Mouse (Mus musculus): ENCODE results near the gene Creb3l2.
"Not testable (repeated sequence)": the region's sequence is repeated elsewhere in the genome, so short reads cannot be mapped to it uniquely, and the experiment has no call there.

The Creb3l2 gene

DNA sequence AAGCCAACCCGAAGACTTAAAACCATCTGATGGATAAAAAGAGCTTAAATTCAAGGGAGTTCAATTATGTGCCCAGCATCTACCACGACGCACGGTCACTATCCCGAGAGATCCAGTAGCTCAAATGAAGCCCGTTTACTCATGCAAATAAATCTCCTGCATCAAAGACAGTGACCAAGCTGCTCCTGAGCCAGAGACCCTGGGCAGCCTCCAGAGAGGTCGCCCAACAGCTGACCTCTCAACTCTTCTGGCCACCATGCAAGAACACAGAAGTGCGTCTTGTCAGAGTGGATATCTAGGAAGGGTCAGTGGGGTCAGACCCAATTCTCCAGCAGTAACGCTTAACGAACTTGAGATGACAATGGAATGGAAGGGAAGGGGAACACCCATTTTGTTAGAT lies 35.9 kb downstream of the Creb3l2 start:
- no peak for DNase-seq

DNA sequence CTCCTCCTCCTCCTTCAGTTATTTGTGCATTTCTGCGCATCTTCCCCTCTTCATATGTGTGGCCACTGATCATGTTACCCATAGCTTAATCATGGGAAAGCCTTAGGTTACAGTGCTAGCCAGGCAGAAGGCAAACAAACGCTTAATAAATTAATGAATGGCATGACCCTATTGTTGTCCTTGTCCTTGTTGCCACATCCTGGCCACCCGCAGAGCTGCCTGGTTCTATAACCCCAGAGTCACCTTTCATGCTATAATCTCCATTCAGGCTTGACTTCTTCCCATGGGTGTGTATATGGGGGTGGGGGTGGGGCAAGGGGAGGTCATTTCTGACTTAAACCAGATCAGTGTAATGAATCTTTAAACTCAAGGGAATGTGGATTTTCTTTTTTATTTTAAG lies 37.6 kb downstream of the Creb3l2 start:
- no peak for DNase-seq

DNA sequence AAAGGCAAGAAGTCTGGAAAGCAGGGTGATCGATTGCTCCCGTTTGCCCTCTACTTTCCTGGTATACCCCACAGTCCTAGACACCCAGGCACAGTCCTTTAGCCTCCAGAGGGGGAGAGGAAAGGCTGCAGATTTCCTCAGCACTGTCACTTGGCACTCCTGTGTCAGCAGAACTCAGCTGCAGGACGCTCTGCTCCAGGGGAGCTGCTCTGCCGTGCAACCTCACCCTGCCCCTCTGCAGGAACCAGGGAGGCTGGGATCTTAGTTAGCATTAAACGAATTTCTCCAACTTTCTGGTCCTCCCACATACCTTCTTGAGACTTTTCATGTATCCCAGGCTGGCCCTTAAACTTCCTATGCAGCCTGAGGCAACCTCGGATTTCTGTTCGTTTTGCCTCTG lies 40.0 kb downstream of the Creb3l2 start:
- DNase-seq, result no peak

- DNase-seq, result no peak
These were observed 41.0 kb downstream of the Creb3l2 start for GRCm38 (mm10) chr6:37400866-37401525.

GRCm38 (mm10) chr6:37400167-37400566 lies 41.8 kb downstream of the Creb3l2 start:
- DNase-seq, result no peak

DNA sequence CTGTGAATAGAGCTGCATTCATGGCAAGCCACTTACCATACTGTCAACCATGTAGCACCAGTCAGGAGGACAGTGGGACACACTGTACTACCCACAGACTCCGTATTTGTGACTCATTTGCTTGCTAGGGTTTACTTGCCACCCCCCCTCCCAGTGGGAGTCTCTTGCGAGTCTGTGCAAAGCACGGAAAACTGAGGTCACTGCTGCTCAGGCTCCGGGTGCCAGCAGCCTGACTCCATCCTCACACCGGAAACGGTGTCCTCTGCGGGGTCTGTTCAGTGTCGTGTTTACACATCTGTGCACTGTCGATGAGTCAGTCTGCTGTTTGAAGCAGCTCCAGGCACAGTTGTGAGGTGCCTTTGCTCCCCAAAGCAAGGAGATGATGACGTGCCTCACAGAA lies 43.0 kb downstream of the Creb3l2 start:
- DNase-seq, result no peak

GRCm38 (mm10) chr6:37397973-37398372 lies 44.0 kb downstream of the Creb3l2 start:
- no peak for DNase-seq

- no peak for DNase-seq
These were observed 44.7 kb downstream of the Creb3l2 start for GRCm38 (mm10) chr6:37397254-37397653.

DNA sequence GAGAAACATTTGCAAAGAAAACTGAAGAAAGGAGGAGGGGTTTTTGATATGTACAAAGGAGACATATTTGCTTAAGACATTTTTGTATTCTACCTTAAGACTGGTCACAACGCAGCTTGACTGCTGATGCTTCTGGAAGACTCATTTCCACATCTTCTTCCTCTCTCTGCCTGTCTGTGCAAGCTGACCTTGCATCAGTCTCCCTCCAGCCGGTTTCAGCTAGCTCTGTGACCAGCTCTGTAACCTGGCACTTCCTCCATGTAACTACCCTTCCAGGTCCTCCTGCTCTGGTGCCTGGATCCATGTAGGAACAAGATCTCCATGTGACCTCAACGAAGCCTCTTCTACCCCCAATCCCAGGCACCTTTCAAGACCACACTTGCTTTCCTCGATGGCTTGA lies 45.8 kb downstream of the Creb3l2 start:
- DNase-seq, result no peak

DNA sequence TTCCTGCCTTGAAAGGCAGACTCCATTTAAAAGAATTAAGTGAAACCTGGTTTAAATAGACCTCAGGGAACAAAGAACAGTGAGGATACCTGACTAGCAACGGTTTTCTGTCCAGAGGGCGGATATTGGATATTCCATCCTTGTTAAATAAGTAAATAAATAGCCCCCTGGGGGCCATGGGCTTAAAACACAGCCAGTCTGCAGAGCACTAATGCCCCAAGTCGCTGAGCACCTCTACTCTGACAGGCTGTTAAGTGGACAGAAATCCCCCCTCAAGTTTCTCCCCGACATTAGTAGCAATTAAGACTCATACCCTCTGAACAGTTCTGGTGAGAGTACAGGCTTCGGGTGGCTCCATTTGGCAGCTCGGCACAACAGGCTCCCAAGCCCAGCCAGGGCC lies 48.7 kb downstream of the Creb3l2 start:
- DNase-seq, result no peak

- no peak for DNase-seq
These were observed 49.7 kb downstream of the Creb3l2 start for GRCm38 (mm10) chr6:37392262-37392661.

DNA sequence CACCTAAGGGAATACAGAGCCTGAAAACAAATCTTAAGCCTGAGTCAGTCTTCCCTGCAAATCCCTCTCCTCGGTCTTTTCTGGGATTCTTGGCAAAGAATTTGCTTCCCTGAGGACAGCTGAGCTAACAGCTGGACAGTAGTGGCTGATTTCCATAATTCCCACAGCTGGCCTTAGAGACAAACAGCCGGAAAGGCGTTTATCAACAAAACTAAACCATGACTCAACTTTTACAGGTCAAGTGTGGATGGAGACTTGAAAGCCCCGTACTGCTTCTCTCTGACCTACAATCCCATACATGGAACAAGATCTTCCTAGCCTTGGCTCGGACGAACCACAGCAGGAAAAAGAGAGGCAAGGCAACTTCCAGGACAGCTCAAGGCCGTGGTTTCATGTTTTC lies 50.6 kb downstream of the Creb3l2 start:
- DNase-seq, result no peak

DNA sequence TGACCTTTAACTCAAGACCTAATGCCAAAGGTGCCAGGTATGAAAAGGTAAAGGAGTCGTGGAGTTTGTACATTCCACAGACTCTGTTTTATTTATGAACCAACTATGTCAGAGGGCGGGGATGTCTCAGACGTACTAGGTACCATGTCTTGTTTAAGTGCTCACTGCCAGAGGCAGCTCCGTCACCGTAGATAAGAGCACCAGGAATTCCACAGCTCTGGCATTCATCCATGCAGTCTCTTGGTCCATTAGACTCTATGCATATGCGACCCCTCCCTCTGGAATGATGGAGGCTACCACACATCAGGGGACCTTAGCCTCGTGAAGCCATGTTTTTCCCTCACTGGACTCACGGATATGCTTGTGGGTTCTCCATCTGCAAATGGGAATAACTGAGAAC lies 53.0 kb downstream of the Creb3l2 start:
- DNase-seq, result no peak

GRCm38 (mm10) chr6:37388501-37388900 lies 53.4 kb downstream of the Creb3l2 start:
- no peak for DNase-seq

DNA sequence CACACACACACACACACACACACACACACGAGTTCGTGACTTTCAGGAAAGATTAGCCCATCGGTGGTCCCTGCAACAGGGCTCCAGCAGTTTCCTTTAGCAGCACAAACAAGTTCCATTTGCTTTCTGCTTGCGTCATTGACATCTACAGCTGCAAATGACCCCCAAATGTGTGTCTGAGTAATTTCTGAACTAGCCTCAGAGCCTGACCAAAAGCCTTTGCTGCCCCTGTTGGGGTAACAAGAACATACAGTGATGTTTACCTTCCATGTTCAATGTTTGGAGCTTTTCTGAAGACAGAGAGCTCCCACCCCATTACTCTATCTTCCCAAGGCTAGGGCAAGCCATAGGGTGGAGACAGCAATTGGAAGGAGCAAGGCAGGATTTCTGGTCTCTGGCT lies 54.7 kb downstream of the Creb3l2 start:
- DNase-seq, result no peak

GRCm38 (mm10) chr6:37385602-37386285 lies 56.2 kb downstream of the Creb3l2 start:
- DNase-seq, result no peak

GRCm38 (mm10) chr6:37382761-37383160 lies 59.2 kb downstream of the Creb3l2 start:
- no peak for DNase-seq

DNA sequence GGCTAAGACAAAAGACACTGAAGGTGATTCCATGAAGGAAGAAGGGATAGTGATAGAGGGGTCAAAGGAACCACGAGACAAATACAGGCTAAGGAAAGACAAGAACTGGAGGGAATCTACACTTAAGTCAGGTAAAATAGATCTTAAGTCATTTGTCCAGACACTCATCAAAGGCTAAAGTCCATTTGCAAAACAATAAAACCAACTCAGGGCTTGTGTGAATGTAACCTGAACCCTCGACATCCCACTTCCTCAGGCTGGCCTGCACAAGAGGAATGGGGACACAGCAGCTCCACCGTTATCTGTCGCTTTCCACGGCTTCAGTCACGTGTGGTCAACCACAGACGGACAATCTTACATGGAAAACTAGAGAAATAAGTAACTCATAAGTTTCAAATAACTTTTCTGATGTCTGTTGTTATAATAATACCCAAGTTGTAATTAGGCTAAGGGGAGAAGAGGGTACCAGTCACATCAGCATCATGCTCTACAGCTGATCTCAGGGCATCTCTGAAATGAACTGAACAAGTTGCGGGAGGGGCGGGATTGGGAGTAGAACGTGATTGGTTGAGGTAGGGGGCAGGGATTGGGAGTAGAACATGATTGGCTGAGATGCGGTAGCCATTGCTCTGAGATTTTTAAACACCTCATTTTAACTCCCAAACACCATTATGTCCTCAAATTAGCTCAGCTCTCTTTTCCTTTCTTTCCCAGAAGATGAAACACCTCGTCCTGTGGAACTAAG lies 63.9 kb downstream of the Creb3l2 start:
- DNase-seq, result no peak

DNA sequence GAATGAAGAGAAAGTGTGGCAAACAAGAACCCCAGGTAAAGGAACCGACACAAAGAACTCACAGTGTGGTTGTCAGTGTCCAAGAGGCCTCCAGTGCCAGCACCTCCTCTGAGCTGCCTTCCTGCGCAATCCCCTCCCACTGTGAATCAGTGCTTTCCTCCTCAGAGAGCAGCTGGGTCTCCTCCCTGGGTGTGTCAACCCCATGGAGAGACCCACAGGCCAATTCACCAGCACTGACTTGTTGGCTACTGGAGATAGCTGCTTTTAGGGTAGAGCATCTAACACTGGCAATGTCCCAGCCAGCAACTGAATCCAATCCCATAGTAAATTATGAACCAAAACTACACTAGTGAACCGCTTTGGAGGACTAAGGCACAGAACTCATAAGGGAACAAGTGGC lies 64.6 kb downstream of the Creb3l2 start:
- DNase-seq, result not testable (repeated sequence)

GRCm38 (mm10) chr6:37375452-37375851 lies 66.5 kb downstream of the Creb3l2 start:
- DNase-seq, result no peak

DNA sequence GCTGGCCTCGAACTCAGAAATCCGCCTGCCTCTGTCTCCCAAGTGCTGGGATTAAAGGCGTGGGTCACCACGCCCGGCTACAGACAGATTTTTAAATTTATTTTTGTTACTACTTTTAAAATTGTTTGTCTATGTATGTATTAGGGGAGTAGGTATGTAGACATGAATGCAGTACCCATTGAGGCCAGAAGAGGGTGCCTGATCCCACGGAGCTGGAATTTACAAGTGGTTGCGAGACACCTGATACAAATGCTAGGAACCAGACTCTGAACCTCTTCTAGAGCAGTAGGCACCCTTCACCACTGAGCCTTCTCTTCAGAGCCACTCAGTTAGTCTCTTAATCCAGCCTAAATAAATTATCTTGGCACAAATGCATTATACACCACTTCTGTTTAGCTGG lies 70.6 kb downstream of the Creb3l2 start:
- no peak for DNase-seq

DNA sequence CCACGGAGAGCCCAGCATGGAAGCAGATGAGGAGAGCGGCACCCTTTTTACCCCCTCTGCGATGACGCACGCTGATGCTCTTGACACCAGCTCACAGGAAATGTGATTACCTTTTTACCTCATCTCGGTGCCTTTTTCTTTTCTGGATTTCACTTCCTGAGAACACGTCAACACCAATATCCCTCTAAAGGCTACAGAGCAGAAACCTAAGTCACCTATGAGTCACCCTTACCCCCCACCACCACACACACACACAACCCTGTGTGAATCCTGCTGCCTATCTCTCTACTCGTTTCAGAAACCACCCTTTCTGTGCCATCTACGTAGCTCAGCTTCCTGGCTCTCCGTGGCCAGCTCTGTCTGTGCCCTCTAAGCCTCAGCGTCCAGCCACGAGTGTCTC lies 71.4 kb downstream of the Creb3l2 start:
- DNase-seq, result no peak

DNA sequence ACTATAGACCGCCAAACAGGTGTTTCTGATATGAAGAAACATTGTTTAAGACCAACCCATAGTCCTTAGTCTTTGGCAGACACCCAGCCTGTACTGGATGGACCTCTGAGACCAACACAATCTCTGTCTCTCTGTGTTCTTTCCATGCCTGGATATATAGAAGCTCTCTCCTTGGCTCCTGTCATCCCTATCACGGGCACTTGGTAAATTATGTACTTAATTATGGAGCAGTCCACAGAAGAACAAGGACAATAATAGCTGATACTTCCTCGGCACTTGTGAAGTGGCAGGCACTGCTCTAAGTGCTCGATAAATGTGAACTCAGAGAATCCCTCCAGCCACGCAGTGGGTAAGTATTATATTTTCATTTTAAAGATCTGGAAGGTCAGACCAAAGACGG lies 72.2 kb downstream of the Creb3l2 start:
- DNase-seq, result no peak

- no peak for DNase-seq
These were observed 73.7 kb downstream of the Creb3l2 start for GRCm38 (mm10) chr6:37368281-37368680.
